Mouse (Mus musculus) duodenum, adult 2 months (tissue): ENCODE measurements around the gene Ramp2. TPM values are rescaled to one million over a fixed set of nuclear protein-coding genes. Genes with fewer than 3 reads are reported as not detected.

Experiments used
- polyA plus RNA-seq: library from polyadenylated mRNA; depleted of rRNA; stranded (reverse); fragments of >200 nt; gene quantifications from 2 replicates; pipeline ENCODE4 v1.2.3, GENCODE M21; 2012; ENCODE audit warnings: low replicate concordance; rRNA removed

Gene Ramp2
- polyA plus RNA-seq = 30.1 and 31.9 TPM in 2 replicates

DNA sequence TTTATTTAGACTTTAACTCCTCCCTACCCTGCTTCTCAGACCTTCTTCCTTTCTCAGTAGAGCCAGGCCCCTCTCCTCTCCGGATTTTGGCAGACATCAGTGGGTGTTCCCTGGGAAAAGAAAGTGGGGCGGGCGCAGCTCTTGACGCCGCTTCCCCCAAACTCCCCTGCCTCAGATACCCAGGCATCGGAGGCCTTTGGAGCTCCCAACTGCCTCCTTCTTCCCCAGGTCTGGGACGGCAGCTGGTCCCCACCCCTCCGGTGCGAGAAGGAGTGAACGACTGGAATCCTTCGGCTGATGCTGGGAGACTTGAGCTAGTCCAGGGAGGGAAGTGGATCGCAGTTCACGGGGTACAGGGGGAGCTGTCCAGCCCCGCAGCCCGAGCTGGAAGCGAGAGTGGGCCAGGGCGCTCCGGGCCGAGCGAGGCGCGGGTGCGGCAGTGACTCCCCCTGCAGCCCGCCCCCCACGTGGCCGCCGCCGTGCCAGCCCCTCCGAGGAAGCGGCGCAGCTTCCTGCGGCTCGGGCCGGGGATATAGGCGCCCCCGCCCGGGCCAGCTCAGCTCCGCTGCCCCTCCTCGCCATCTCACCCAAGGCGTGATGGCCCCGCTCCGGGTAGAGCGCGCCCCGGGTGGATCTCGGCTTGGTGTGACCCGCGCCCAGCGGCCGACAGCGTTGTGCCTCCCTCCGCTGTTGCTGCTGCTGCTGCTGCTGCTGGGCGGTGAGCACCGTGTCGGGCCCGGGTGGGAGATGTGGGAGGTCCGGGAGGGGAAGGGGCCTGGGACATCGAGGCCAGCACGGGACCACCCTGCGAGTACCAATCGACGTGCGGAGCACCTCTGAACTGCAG, at the start of gene Ramp2:
Gene Ramp2 (plus strand): TSS at position 174 of the 847 bp plus-strand sequence.

DNA sequence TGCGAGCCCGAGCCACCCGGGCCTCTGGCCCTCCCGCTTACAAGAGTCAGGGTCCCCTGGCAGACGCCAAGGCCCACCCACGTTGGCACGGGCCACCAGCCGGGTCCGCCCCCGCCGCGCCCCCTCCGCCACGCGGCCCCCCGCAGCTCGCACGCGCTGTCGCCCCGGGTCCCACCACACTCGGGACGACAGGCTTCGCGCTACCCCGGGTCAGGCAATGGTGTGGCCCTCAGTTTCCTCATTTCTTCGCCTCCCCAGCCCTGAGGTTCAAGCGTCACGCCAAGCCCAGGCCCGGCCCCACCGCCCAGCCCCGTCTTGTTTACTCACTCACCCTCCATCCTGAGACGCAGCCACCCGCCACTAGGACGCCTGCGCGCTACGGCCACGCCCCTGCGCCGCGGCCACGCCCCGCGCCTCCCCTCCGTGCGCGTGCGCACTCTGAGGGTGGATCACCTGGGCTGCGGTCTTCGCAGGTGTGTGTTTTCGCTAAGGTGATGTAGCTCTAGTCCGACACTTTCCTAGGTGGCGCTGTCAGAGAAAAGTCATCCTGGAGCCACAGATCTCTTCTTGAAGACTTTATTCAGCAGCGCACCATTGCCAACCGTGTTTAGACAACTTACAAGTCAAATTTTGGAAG, 19.6 kb upstream of the Ramp2 start, which contains the start of gene Ezh1:
Gene Ezh1 (minus strand): TSS at position 399 of the 637 bp plus-strand sequence.

GRCm38 (mm10) chr11:101253613-101254389, 8.0 kb downstream of the Ramp2 start, which contains the start of gene Vps25:
Vps25 (plus strand) TSS chr11:101253707.

GRCm38 (mm10) chr11:101259948-101260825, 14.4 kb downstream of the Ramp2 start, which contains the start of gene Wnk4:
Wnk4 (plus strand) TSS chr11:101260567.

DNA sequence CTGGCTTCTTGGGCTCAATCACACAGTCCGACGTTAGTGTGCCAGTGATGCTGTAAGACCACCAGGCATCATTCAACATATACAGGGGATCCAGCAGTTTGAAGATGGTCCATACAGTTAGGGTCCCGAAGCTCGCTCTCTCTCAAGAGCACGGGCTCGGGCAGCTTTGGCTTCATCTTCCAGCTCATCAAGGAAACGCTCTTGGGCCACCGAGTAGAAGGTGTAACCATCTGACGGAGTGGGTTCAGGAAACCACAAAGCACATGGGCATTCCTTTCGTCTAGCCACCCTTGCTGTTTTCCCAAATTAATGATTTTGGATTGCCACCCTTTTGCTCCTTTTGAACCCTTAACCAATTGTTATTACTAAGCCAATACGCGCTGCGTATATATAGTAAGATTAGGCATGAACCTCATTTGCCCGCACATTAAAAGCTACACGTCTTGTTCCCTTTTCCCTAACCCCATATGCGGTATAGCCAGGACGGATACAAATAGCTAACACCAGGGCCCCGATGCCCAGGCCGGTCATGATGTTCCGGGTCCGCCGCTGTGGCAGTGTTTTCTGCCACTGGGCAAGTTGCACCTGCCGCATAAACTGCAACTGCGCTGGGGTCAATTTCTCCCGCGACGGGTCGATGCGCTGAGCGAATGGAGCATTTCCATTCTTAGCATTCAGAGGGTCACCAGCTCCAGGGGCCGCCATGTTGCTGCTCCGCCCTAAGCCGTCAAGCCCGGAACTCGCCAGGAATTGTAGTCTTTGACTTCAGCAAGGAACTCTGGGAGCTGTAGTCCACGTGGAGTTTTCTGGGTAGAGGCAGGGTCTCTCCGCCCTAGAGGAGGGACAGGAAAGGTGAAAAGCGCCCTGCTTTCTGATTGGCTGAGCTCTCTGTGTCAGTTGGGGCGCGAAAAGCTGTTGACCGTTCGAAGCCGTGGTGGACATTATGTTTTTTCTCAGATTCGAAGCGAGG, 32.7 kb downstream of the Ramp2 start, which contains the start of the genes Cntd1 and Coa3:
Gene Cntd1 (plus strand): TSS at position 790 of the 970 bp plus-strand sequence.
Gene Coa3 (minus strand): TSS at position 892 of the 970 bp plus-strand sequence.

DNA sequence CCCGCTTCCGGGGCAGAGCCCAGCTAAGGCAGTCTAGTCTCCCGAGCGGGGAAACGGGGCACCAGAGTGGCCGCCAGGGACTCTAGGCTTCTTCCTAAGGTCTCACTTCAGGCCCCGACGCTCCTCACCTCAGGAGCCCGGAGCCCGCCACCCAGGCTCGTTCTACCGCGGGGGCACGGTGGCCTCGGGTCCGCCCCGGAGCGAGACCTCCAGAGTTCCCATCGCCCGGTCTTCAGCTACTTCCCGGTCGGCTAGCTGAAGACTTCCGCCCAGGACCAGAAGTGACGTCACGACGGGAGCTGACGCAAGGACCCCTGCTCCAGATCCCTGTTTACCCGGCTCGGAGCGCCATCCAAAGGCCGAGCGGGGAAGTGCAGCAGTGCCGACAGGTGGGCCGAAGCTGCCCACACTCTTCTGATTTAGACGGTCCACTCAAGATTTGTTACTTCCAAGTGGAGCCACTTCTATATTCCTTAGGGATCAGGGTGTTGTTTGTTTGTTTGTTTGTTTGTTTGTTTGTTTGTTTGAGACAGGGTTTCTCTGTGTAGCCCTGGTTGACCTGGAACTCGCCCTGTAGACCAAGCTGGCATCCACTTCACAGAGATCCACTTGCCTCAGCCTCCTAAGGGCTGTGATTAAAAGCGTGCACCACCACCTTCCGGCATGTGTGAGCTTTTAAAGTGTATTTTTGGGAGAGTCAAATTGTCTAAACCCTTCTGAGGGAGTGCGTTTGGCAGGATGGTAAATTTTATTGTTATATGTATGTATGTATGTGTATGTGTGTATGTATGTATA, 56.4 kb downstream of the Ramp2 start, which contains the start of gene Becn1:
Gene Becn1 (minus strand): TSS at position 283 of the 795 bp plus-strand sequence.

Other genes starting within 250 kb of the Ramp2 start
- 75.6 and 77.5 TPM in 2 replicates for gene Atp6v0a1, start 236.6 kb upstream of the Ramp2 start, polyA plus RNA-seq
- gene Naglu, start 176.0 kb upstream of the Ramp2 start, polyA plus RNA-seq = 18.0 and 24.9 TPM in 2 replicates
- gene Hsd17b1, start 167.6 kb upstream of the Ramp2 start, polyA plus RNA-seq = 0.22 TPM in 1 of 2 replicates, not detected in the other
- gene Coasy, start 163.5 kb upstream of the Ramp2 start, polyA plus RNA-seq = 52.0 and 53.1 TPM in 2 replicates
- 55.4 and 114 TPM in 2 replicates for gene Mlx, start 158.8 kb upstream of the Ramp2 start, polyA plus RNA-seq
- 0.21 and 0.25 TPM in 2 replicates for gene Psmc3ip, start 150.6 kb upstream of the Ramp2 start, polyA plus RNA-seq
- 34.1 and 45.4 TPM in 2 replicates for gene Retreg3, start 126.1 kb upstream of the Ramp2 start, polyA plus RNA-seq
- 12.9 and 14.6 TPM in 2 replicates for gene Tubg1, start 126.1 kb upstream of the Ramp2 start, polyA plus RNA-seq
- gene Tubg2, start 90.1 kb upstream of the Ramp2 start, polyA plus RNA-seq = 1.4 and 1.8 TPM in 2 replicates
- 2.5 and 3.7 TPM in 2 replicates for gene Cntnap1, start 75.5 kb upstream of the Ramp2 start, polyA plus RNA-seq
- gene Plekhh3, start 74.7 kb upstream of the Ramp2 start, polyA plus RNA-seq = 49.1 and 101 TPM in 2 replicates
- 17.2 and 32.6 TPM in 2 replicates for gene Ccr10, start 70.6 kb upstream of the Ramp2 start, polyA plus RNA-seq
- gene Ezh1, start 19.6 kb upstream of the Ramp2 start, polyA plus RNA-seq = 16.0 and 18.3 TPM in 2 replicates
- gene Vps25, start 7.7 kb downstream of the Ramp2 start, polyA plus RNA-seq = 87.6 and 146 TPM in 2 replicates
- gene Wnk4, start 14.5 kb downstream of the Ramp2 start, polyA plus RNA-seq = 5.5 and 6.8 TPM in 2 replicates
- gene Cntd1, start 33.0 kb downstream of the Ramp2 start, polyA plus RNA-seq = 0.22 and 0.28 TPM in 2 replicates
- 579 and 638 TPM in 2 replicates for gene Coa3, start 33.1 kb downstream of the Ramp2 start, polyA plus RNA-seq
- gene Becn1, start 56.3 kb downstream of the Ramp2 start, polyA plus RNA-seq = 87.7 and 128 TPM in 2 replicates
- 22.3 and 29.3 TPM in 2 replicates for gene Psme3, start 70.2 kb downstream of the Ramp2 start, polyA plus RNA-seq
- 5.0 TPM in 2 replicates for gene Aoc2, start 79.0 kb downstream of the Ramp2 start, polyA plus RNA-seq
- 5.4 and 11.8 TPM in 2 replicates for gene Aoc3, start 84.6 kb downstream of the Ramp2 start, polyA plus RNA-seq
- 9.9 and 11.1 TPM in 2 replicates for gene G6pc, start 121.5 kb downstream of the Ramp2 start, polyA plus RNA-seq
- 13.6 TPM in 2 replicates for gene Aarsd1, start 171.6 kb downstream of the Ramp2 start, polyA plus RNA-seq
- 0.11 TPM in 1 of 2 replicates, not detected in the other for gene Gm27029, start 178.8 kb downstream of the Ramp2 start, polyA plus RNA-seq
- gene Rundc1, start 179.1 kb downstream of the Ramp2 start, polyA plus RNA-seq = 18.1 and 22.8 TPM in 2 replicates
- gene Ptges3l, start 179.3 kb downstream of the Ramp2 start, polyA plus RNA-seq = 0.34 and 2.0 TPM in 2 replicates
- gene Rpl27, start 196.3 kb downstream of the Ramp2 start, polyA plus RNA-seq = 134 and 144 TPM in 2 replicates
- 61.7 and 136 TPM in 2 replicates for gene Ifi35, start 202.4 kb downstream of the Ramp2 start, polyA plus RNA-seq
- gene Rnd2, start 219.0 kb downstream of the Ramp2 start, polyA plus RNA-seq = 23.1 and 34.7 TPM in 2 replicates
- gene Vat1, start 220.2 kb downstream of the Ramp2 start, polyA plus RNA-seq = 170 and 324 TPM in 2 replicates